Mouse (Mus musculus): ENCODE data around the gene Il10.

The Il10 gene

DNA sequence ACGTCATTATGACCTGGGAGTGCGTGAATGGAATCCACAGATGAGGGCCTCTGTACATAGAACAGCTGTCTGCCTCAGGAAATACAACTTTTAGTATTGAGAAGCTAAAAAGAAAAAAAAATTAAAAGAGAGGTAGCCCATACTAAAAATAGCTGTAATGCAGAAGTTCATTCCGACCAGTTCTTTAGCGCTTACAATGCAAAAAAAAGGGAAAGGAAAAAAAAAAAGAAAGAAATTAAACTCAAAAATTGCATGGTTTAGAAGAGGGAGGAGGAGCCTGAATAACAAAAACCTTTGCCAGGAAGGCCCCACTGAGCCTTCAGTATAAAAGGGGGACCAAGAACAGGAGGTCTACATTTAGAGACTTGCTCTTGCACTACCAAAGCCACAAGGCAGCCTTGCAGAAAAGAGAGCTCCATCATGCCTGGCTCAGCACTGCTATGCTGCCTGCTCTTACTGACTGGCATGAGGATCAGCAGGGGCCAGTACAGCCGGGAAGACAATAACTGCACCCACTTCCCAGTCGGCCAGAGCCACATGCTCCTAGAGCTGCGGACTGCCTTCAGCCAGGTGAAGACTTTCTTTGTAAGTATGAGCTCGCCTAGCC, at the start of gene Il10:
Gene Il10, plus strand, starts transcription at position 354 of the 607 bp plus-strand sequence.
- no peak for DNase-seq

DNA sequence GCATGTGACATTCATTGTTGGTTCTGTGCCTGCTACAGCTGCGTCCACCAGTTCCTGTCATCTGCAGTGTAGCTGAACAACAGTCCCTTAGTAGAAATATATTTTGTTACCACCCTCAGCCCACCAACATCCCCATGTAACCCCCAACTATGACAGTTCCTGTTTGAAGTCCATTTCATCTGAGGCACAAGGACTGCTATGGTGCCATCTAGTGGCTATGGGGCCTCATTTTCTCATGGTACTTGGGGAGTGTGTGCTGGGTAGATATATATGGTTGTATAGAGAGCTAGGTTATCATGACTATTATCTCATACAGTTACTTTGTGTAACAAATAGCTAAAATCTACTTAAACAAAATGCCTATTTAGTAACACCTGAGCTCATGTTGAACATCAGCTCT, 40.2 kb upstream of the Il10 start:
- peak in 1 of 2 experiments; percentile 36 for DNase-seq

DNA sequence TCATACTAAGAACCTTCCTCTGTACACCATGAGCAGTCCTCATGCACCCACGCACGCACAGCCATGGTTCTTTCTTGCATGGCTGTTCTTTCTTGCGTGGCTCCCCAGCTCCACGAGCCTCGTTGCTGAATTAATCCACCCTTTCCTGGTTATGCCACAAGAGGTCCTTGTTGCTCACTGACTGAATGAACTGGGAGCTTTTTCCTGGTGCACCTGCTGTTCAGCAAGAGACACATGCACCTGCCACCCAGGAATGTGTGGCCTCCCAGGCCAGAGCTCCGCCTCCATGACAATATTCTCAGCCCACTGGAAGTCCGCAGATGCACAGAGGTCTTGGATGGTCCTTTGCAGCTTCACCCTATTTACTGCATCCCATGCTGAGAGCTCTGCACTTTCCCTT, 35.2 kb upstream of the Il10 start:
- no peak for DNase-seq

DNA sequence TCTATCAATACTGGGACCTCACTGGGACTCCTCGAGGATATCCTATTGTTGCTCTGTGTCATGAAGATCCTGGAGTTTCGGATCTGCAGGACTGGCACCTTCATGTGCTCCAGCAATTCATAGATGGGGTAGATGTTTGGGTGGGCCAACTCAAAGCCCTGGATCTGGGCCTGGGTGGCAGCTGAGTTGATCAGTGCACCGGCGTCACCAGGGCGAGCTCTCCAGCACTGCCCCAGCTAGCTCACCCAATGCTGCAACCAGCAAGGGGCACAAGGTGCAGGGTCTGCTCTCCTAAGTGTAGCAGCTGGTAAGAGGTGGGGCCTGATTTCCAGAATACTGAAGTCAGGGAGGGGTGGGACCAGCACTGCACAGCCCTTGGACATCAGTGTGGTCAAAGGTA, 32.6 kb upstream of the Il10 start:
- DNase-seq: no peak

DNA sequence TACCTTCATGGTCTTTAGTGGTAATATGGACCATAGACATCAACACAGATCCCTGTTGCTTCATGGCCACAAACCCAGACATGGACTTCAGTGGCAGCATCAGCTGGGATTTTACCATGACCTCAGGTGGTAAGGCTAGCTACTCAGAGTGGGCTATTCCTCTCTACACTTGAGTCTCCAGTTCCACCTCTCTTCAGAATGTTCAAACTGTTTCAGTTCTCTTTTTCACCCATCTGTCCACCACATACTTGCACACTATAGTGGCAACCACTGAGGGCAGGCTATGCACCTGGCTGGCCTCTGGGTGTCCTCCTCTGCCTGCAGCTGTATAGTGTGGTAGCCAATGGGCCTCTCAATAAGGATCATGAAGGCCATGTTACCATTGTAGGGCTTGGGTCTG, 32.2 kb upstream of the Il10 start:
- DNase-seq: no peak

DNA sequence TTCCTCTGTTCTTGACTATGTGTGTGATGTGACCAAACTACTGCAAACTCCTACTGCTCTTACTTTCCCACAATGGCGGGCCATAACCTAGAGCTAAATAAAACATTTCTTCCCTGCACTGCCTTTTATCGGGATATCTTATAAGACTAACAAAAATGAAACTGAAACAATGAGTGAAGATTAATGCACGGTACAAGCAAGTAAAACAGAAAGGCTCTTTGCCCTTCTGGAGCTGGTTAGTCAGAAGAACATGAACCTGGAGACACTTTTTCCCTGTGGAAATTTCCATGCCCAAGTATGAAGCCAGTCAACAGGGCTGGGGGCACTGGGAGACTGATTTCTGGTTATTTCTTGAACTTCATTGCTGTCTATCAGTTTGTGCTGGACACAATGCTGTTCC, 30.3 kb upstream of the Il10 start:
- no peak for DNase-seq

DNA sequence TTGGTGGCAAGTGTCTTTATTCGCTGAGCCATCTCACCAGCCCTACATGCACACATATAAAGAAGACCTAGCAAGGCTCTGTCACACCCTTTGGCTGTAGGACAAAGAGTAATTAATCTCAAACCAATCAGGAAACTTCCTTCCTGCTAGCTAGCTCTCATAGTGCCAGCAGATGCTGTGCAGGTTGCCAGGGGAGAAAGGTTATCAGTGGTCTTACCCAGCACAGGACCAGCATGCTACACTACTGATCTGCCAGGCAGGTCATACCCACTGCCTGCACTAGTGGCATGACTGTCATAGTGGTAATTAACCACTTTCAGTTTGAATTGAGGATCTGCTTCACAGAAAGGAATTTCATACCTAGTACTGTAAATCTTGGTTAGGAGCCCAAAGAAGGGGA, 29.2 kb upstream of the Il10 start:
- no peak for DNase-seq

DNA sequence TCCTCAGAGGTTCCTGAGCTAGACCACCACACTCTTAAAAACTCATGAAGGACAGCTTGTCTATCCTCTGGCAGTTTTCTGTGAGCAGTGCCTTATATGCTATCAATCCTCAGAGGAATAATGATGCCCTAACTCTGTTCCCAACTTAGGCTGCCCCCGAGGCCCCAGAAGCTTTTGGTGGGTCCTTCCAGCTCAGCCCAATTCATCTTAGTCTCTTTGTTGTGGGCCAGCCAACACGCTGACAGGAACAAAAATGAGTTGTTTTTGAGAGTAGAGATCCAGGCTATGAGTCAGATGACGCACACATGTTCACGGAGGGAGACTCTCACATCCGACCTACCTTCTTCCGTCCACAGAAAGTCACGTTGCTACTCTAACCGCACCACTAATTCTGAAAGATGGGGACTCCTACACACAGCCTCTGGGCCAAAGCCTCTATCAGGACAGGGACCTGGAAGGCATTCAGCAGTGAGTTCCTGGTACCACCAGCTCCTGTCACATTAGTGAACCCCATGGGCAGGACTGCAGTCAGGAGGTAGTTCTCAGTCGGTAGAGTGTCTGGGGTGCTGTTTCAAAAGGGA, 26.0 kb upstream of the Il10 start:
- DNase-seq: peak in 1 of 2 experiments; percentile 19

DNA sequence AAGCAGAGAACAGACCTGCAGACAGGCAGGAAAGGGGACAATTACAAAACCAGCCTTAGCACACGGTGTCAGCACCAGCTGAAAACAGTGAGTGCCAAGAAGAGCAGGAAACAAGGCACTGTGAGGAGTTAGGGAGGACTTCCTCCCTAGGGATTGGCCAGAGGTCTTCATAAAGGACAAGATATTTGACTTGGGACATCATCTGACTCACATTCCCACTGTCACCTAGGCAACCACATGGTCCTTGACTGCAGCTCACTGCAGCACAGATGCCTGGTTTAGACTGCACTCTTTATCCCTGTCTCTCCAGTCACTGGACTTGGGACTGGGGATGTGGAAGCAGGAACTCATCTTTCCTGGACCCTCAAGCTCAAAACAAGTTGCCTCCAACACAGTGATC, 24.1 kb upstream of the Il10 start:
- no peak for DNase-seq

DNA sequence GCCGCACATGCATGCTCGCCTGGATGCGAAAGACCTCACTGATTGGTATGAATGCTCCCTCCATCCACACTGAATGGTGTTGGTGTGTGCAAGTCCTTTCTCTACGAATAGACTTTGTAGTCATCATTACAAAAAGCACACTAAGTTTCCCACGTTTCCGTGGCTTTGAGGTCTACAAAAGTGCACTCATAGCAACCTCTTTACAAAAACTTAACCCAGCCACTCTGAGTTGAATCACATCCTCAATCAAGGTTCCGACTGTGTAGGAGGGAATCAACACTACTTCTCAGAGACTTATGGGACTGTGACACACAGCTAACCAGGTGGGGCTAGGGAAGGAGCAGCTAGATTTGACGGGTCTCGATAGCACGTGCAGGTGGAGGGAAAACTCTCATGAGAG, 23.3 kb upstream of the Il10 start:
- no peak for DNase-seq

DNA sequence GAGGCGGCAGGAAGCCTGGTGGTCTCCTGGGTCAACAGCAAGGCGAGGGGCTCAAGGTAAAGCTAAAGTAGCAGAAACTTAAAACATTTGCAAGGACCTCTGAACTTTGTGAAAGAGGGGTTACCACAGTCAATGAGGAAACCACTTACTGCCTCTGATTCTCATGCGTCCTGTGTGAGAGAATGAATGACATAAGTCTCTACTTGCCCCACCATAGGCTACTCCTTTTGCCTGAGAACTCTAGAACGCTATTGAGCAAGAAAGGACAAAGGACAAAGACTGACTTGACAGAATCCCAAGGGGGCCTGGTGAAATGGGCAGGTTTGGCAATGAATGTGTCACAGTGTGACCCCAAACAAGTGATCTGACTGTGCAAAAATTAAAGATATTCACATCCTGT, 22.2 kb upstream of the Il10 start:
- DNase-seq: no peak

DNA sequence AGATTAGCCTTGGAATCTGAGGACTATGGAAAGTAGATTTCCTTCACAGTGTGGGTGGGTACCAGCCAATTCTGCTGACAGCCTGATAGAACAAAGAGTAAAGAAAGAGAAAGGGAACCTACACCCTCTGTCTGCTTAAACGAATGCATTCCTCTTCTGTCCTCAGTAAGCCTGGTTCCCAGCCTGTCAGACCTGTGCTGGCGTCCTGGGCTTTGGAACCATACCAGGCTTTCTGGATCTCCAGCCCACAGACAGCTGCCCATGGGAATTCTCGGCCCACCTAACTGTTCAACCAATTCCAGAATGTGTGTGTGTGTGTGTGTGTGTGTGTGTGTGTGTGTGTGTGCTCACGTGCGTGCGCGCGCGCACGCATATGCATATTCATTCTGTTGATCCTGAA, 21.3 kb upstream of the Il10 start:
- DNase-seq: no peak

DNA sequence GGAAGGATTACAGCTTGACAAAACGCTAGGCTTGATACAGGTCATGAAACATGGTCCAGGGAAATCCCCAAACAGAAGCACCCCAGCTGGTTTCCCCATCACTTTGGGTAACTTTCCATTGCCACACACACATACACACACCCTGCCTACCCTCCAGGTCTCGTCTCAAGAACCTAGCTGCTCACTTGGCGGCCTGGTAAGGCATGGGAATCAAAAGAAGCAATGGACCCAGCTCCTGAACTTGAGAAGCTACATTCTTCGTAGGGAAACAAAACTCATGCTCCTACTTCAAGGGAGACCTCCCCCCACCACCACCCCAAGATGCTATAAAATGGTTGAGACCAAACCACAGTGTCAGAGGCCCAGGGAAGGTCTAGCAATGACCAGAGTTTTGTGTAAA, 19.9 kb upstream of the Il10 start:
- no peak for DNase-seq

DNA sequence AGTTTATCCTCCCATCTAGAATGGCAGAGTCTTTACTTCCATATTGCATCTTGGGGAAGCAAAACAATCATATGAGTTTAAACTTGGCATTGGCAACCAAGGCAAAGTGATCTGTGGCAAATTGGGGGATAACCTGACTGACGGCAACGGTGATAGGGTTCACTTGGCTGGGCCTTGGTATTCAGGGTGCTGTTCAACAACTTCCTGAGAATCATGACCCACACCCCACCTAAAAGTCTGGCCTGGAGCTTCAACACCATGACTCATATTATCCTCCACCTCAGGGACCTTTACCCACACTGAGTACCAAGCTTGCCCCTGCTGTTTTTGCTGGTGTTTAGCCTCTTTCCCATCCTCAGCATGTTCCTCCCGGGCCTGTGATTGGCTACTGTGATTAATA, 19.3 kb upstream of the Il10 start:
- DNase-seq: no peak

DNA sequence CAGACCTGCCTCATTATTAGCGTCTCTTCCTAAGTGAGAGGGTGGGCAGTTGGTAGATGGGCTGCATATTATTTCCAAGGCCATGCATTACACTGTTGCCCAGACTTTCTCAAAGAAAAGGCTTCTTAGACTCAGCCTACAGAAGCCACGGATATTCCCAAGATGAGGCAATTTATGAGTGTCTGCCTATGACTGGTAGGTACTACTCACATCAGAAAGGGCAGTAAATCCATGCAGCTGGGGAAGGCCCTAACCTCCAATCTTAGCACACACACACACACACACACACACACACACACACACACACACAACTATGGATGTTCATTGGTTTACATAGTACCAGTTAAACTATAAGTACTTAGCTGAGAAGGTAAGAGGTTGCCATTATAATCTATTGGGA, 17.1 kb upstream of the Il10 start:
- DNase-seq: no peak

DNA sequence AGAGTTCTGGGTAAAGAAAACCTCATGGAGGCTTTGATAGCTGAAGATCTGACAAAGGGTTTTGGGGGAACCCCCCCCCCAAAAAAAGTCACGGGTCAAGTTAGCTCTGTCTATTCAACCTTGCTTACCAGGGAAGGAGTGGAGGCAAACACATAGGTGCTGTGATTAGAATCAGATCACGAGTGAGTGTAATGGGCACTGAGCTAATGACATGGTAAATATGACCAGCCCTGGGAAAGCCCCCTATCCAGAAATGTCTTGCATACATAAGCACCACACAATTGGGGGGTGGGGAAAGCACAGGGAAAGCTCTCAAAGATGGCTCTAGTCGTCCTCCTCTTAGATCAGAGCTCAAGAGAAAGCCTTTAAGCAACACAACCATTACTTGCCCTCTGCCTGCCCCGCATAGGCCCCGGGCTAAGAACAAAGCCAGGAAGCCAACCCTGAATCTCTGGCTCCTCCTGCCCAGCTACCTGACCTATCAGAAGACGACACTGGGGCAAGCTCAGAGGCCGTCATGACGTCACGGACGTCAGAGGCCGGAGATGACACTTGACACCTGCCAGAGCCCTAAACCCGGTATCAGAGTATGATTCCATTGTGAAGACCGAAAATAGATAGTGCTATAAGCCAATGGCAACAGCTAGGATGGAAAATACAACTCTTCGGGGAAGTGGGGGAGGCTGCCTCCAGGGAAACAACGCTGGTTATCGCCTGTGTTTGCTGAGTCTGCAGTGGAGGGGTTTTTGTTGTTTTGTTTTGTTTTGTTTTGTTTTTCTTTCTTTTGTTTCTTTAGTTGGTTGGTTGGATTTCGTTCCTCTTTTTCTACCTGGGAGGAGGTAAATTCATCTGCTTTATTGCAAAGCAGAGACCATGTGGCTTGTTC, 16.4 kb upstream of the Il10 start:
- no peak for DNase-seq

DNA sequence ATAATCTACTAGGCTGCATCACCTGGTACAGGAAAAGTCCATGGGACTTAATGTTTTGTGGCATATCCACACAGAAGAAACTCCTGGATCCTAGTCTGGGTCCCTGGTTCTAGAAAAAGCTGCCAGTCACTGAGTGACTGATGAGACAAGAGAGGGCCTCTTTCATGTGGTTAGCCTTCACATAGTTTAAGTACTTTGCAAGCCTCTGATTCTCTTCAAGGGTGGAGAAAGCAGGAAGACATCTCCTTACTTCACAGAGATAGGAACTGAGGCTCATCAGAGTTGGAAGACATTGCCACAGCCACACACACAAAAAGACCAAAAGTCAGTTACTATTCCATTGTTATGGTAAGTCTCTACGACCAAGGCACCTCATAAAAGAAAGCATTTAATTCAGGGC, 13.6 kb upstream of the Il10 start:
- DNase-seq: no peak

DNA sequence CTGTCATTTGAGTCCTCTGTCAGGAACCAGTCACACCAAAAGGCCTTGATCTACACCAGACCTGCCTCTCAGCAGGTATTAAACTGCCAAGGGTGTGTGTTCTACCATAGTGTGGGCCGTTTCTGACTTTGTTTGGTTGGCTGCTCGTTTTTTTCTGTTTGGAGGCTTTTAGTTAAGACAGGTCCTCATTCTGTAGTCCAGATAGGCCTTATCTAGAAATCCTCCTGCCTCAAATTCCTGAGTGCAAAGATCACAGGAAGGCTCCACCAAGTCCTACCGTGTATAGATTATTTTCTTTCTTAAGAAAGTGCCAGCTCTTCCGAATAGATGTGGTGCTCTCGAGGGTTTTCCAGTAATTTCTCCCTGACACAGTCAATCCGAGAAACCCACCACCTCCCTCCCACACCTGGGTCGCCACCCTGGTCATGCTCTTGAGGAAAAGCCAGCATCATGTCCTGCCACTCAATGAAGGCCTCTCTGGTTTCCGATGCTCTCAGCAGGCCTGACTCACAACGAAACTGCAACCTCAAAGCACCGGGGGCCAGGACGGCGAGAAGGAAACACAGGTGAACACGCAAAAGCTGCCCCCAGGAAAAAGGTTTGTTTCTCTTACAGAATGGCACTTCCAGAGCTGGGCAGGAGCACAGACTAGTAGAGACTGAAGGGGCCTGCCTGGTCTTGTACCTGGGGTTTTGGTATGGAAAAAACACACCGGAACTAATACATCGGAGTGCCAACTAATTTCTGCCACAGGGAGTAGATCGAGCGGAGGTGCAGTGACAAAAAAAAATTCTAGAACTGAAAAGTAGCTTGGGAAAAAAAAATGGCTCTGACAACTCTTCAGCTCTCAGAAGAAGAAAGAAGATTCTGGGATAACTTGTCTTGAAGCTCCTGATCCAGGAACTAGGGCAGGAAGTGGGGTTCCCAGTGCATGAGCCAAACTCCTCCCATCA, 9.2 kb upstream of the Il10 start:
- DNase-seq: no peak

DNA sequence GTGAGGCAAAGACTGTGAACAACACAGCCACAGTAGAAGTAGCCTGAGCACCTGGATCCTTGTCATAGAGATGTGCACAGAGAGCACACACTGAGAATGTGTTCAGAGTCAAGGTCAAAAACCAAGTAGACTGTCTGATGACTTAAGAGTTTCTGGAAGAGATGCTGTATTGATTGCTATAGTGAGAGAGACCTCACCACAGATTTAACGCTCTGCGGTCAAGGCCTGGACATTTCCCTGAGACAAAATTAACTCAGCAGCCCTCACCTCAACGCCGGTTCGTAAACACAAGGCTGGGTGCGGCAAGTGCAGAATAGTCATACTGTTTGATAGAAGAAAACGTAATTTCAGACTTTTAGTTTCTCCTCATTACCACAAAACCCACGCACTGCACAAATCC, 7.2 kb upstream of the Il10 start:
- no peak for DNase-seq

DNA sequence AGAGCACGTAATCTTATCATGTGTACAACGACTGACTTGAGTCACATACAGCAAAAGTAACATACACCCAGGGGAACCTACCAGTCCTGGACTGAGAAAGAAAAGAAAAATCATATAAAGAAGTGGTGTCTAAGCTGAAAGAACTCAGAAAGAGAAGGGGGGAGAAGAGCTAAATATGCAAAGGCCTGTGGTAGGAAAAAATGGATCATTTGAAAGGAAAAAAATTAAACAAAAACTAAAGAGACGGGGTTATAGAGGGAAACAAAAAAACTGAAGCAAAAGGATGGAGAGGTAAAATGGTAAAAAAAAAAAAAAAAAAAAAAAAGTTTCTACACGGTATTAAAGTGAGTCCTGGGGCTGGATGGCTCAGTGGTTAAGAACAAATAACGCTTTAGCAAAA, 5.7 kb upstream of the Il10 start:
- no peak for DNase-seq

DNA sequence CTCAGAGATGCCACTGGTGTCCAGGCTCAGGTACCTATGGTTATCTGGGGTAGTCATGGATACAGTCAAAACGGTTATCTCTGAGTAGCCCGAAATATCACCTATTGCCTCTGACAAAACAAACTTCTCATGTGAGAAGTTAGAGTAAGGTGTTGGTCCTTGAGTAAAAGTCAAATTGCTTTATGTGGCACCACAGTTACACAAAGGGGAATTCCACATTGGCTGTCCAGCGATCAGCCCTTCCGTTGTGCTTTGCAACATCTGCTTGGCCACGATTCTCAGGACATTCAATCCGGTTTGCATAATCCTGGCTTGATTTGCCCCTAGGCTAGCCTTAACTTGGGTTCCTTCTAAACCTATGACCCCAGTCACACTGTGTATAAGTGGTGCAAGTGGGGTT, 4.4 kb upstream of the Il10 start:
- DNase-seq: no peak

DNA sequence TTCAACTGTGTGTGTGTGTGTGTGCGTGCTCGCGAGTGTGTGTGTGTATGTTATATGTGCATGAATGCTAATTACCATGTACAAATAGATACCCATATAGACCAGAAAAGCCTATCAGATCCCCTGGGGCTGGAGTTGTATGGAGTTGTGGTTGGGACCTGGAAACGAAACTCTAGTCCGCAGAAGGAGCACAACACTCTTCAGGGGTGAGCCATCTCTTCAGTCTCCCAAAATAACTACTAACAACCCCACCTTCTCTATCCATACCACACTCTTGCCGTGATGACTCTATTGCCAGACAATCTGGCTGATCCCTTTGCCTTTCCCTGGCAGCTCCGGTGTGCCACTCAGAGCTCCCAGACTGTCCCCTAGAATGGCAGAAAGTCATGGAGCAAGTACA, 3.8 kb upstream of the Il10 start:
- DNase-seq: no peak
